Mouse (Mus musculus) neural tube, embryonic 11.5 days (tissue): ENCODE measurements around the gene Mboat2. TPM values are rescaled to one million over a fixed set of nuclear protein-coding genes. Genes with fewer than 3 reads are reported as not detected.

ENCODE experiments used
- ATAC-seq: fragments of 200-750 bp; cut with Nextera tagmentation; 2 replicates; pipeline ENCODE4 v1.8.0; 2017; ENCODE audit warnings: moderate number of reproducible peaks, mild to moderate bottlenecking, moderate TSS enrichment, moderate library complexity; ENCODE audit not compliant: insufficient read depth, low FRiP score, low TSS enrichment
- DNase-seq: peaks from one replicate; pipeline ENCODE4 v3.0.0-alpha.2; 2015; ENCODE audit warnings: low spot score
- H3K27ac ChIP-seq: fragments of 300-500 bp; sonication (generic); 2 replicates; pipeline ENCODE4 v1.5.1; 2014; ENCODE audit warnings: low read depth, mild to moderate bottlenecking, low read length
- H3K27me3 ChIP-seq: fragments of 300-500 bp; sonication (generic); 2 replicates; pipeline ENCODE4 v1.6.1; 2014; ENCODE audit warnings: mild to moderate bottlenecking, low read length, mixed read lengths; ENCODE audit not compliant: control insufficient read depth, insufficient read depth
- H3K36me3 ChIP-seq: fragments of 300-500 bp; sonication (generic); 2 replicates; pipeline ENCODE4 v1.6.1; 2014; ENCODE audit warnings: mild to moderate bottlenecking, low read length, moderate library complexity, mixed read lengths; ENCODE audit not compliant: control insufficient read depth, insufficient read depth
- H3K4me1 ChIP-seq: fragments of 300-500 bp; sonication (generic); 2 replicates; pipeline ENCODE4 v1.6.1; 2014; ENCODE audit warnings: low read length, mixed read lengths; ENCODE audit not compliant: control insufficient read depth, insufficient read depth
- H3K4me2 ChIP-seq: fragments of 300-500 bp; sonication (generic); 2 replicates; pipeline ENCODE4 v1.6.1; 2014; ENCODE audit warnings: low read depth, mild to moderate bottlenecking, moderate library complexity
- H3K4me3 ChIP-seq: fragments of 300-500 bp; sonication (generic); 2 replicates; pipeline ENCODE4 v1.5.1; 2014; ENCODE audit warnings: low read depth, low read length
- H3K9ac ChIP-seq: fragments of 300-500 bp; sonication (generic); 2 replicates; pipeline ENCODE4 v1.6.1; 2014; ENCODE audit warnings: mild to moderate bottlenecking, low read length
- H3K9me3 ChIP-seq: fragments of 300-500 bp; sonication (generic); 2 replicates; pipeline ENCODE4 v1.6.1; 2016; ENCODE audit warnings: low read length; ENCODE audit not compliant: control insufficient read depth
- WGBS: fragments of 180-500 bp; shearing (Covaris S2); extraction: QIAGEN DNeasy Blood & Tissue Kit; methylation state at CpG from one replicate; pipeline ENCODE4 v1.1.7; 2014; 5-methylcytosine and 5-hydroxymethylcytosine counted together
- polyA plus RNA-seq: library from polyadenylated mRNA; unstranded; fragments of >200 nt; fragmentation: Nextera tagmentation; extraction: Ambion mirVana; gene quantifications from 2 replicates; pipeline ENCODE4 v1.2.1, GENCODE M21; 2014

Mboat2 gene
- polyA plus RNA-seq, 1 experiment from 2014 or later: 60.9 TPM

DNA sequence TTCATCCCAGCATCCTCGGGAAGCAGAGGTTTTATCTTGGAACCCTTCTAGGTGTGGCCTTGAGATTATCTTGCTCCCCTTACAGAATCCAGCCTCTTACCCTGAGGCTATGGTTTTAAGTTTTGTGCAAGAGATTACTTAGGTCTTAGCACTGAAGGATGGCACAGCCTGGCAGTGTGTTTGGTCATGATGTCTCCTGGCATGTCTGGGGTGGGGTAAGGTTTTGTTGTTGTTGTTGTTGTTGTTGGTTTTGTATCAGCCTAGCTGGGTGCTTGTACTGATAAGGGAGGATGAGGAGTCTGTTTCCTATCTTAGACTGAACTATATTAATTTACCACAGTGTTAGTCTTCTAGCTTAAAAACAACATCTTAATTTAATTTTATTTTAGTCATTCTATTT lies 105.6 kb downstream of the Mboat2 start:
- DNase-seq (no peak), ATAC-seq (no peak)
- no peaks in the 10 kb centered on the region for H3K9me3 ChIP-seq
- 74% methylated on average over 1 of the region's 1 CpGs for WGBS
- no peak overlapping the region for H3K27ac ChIP-seq
- H3K4me2 ChIP-seq: no peak overlapping the region
- H3K36me3 ChIP-seq: no peaks in the 10 kb centered on the region
- no peaks in the 10 kb centered on the region for H3K4me1 ChIP-seq
- H3K27me3 ChIP-seq: no peaks in the 10 kb centered on the region
- no peak overlapping the region for H3K4me3 ChIP-seq
- no peak overlapping the region for H3K9ac ChIP-seq

DNA sequence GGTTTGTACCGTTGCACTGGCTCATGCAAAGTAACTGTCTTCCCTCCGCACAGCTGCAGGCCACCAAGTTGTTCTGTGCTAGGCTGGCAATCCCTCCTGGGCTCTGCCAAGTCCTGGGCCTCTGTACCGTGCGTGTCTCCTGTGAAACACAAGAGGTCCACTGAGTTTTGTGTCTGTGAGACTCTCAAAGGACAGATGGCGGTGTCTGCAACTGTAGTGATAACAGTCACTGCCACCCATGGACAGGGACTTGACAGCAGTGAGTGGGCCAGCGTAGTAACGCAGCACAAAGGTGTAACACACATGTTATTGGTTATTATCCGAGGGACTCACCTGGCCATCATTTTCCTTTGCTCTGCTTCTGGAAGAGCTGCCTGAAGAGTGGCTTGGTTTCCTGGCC lies 108.7 kb downstream of the Mboat2 start:
- WGBS: 92% methylated on average over 8 of the region's 8 CpGs
- ATAC-seq (no peak), DNase-seq (no peak)
- no peaks in the 10 kb centered on the region for H3K9me3 ChIP-seq
- no peaks in the 10 kb centered on the region for H3K27me3 ChIP-seq
- H3K36me3 ChIP-seq: no peaks in the 10 kb centered on the region
- H3K4me2 ChIP-seq: no peak overlapping the region
- no peak overlapping the region for H3K9ac ChIP-seq
- no peak overlapping the region for H3K4me3 ChIP-seq
- H3K4me1 ChIP-seq: no peaks in the 10 kb centered on the region
- no peak overlapping the region for H3K27ac ChIP-seq

DNA sequence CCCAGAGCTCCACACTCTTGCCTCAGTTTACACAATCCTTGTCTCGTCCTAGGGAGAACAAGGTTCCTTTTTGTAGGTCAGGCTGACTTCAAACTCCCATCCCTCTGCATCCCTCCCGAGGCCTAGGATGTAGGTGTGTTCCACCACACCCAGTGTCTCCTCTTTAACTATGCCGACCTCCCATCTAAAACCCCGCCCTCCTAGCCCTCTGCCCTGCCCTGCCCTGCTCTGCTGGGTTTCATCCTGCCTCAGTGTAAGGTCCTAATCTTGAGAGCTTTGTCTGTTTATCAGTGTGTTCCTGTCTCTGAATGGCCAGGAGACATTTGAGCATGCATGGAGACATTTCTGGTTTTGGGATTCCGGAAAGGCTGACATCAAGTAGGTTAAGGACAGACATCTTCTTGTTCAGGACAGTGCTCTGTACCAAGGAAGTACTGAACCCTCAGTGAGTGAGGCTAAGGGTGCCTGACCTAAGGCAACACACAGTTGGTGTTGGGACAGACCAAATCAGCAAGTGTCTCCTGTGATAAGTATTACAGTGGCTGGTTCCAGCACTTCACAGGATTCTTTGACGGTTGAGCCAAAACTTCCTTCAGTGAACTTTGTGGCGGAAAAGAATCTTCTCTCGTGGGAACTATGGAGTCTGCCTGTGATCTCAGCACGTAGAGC lies 112.1 kb downstream of the Mboat2 start:
- Histone ChIP-seq H3K27ac (no peak overlapping the region), H3K9ac (no peak overlapping the region), H3K36me3 (no peaks in the 10 kb centered on the region), H3K4me2 (no peak overlapping the region), H3K27me3 (no peaks in the 10 kb centered on the region), H3K9me3 (no peaks in the 10 kb centered on the region), H3K4me3 (no peak overlapping the region), H3K4me1 (no peaks in the 10 kb centered on the region)
- ATAC-seq (no peak), DNase-seq (no peak)
- 84% methylated on average over 9 of the region's 9 CpGs for WGBS

DNA sequence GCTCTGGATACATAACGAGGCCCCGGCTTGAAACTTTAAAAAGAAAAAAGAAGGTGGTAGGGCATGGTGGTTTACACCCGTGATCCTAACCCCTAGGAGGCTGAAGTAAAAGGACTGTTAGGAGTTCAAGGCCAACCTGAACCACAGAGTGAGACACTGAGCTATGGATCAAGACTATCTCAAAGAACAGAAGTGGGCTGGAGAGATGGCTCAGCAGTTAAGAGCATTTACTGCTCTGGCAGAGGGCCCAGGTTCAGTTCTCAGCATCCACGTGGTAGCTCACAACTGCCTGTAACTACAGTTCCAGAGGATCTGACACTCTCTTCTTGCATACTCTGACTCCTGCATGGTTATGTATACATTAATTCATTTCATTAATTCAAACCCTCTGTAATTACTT lies 112.7 kb downstream of the Mboat2 start:
- Histone ChIP-seq H3K4me3 (no peak overlapping the region), H3K27ac (no peak overlapping the region), H3K4me2 (no peak overlapping the region), H3K27me3 (no peaks in the 10 kb centered on the region), H3K4me1 (no peaks in the 10 kb centered on the region), H3K9me3 (no peaks in the 10 kb centered on the region), H3K9ac (no peak overlapping the region), H3K36me3 (no peaks in the 10 kb centered on the region)
- no peak for DNase-seq
- WGBS: 91% methylated on average over 4 of the region's 4 CpGs
- ATAC-seq: no peak

DNA sequence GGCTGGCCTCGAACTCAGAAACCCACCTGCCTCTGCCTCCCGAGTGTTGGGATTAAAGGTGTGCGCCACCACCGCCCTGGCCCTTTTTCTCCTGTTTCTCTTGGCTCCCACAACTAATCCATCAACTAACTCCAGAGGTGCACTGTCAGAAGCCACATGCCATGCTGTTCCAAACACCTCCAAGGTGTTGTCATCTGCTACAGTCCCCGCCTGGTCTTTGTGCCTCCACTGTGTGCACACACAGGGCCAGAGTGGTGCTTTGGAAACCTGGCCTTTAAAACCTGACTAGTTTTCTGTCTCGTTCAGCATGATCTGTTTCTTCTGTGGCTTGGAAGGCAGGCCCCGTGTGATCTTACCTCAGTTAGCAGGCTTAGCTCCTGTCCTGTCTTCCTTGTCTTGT lies 113.9 kb downstream of the Mboat2 start:
- no peak overlapping the region for H3K4me2 ChIP-seq
- WGBS: 96% methylated on average over 7 of the region's 7 CpGs
- H3K27ac ChIP-seq: no peak overlapping the region
- no peaks in the 10 kb centered on the region for H3K36me3 ChIP-seq
- no peak overlapping the region for H3K4me3 ChIP-seq
- H3K4me1 ChIP-seq: no peaks in the 10 kb centered on the region
- no peaks in the 10 kb centered on the region for H3K27me3 ChIP-seq
- no peak overlapping the region for H3K9ac ChIP-seq
- no peak for DNase-seq
- no peaks in the 10 kb centered on the region for H3K9me3 ChIP-seq
- ATAC-seq: no peak

DNA sequence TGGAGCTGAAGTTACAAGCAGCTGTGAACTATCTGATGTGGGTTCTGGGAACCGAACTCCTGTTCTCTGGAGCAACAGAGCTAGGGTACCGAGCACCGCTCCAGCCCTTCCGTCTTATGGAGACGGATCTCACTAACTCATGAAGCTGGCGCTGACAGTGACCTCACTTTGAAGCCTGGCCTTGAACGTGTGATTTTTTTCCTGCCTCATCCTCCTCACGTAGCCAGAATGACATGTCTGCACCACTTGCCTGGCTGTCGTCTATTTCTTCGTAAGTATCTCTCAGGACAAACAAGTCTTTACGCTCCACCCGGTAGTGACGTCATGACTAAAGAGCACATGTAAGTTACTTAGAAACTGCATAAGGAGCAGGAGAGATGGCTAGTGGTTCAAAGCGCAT lies 116.4 kb downstream of the Mboat2 start:
- DNase-seq (no peak), ATAC-seq (no peak)
- Histone ChIP-seq H3K4me2 (no peak overlapping the region), H3K36me3 (no peaks in the 10 kb centered on the region; the same call in 1 of the 2 replicates), H3K27ac (no peak overlapping the region), H3K9me3 (no peaks in the 10 kb centered on the region), H3K27me3 (no peaks in the 10 kb centered on the region), H3K4me3 (no peak overlapping the region), H3K9ac (no peak overlapping the region), H3K4me1 (no peaks in the 10 kb centered on the region)
- 93% methylated on average over 14 of the region's 14 CpGs for WGBS

DNA sequence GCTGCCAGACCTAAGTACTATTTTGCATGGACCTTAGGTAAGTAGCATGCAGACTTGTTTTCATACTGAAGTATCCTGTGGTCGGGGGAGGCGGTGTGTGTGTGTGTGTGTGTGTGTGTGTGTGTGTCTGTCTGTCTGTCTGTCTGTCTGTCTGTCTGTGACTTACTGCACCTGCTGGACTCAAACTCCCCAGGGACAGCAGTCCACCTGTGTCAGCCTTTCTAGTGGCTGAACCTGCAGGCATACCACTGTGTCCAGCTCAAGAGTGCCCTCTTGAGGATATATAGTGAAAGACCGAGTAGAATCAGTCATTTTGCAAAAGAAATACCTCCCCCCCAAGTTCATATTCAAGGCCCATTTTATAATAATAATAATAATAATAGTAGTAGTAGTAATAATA lies 117.7 kb downstream of the Mboat2 start:
- ATAC-seq (0 out of 2 replicates have a peak, but pooled peaks have one; percentile 27), DNase-seq (no peak)
- Histone ChIP-seq H3K9me3 (no peaks in the 10 kb centered on the region), H3K27ac (no peak overlapping the region), H3K9ac (no peak overlapping the region), H3K4me2 (no peak overlapping the region), H3K4me1 (no peaks in the 10 kb centered on the region), H3K36me3 (no peaks in the 10 kb centered on the region; the same call in 1 of the 2 replicates), H3K4me3 (no peak overlapping the region), H3K27me3 (no peaks in the 10 kb centered on the region)
- 61% methylated on average over 3 of the region's 3 CpGs for WGBS

DNA sequence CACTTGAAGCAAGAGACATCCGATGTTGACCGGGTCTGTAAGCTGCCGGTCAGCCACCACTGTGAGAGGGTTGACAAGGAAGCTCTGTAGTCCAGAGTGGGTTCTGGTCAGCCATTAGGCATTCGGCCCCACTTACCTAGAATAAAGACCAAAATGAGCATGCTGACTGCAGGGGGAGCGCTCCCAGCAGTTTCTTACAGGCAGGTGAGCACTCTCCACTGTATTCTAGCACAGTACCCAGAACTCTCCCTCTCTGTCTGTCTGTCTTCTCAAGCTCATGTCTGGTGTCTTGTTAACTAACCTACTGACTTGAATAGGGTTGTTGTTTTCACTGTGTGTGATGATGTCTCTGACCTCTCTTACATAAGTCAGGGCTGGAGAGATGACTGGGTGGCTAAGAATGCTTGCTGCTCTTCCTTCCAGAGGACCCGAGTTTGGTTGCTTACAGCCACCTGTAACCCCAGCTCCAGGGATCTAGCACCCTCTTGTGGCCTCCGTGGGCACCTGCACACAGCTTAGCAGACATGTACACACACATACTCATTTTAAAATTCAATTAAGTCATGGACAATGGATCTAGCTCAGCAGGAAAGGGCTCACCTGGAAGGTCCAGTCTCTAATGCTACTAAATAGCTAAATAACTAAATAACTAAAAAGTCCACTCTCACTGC lies 119.8 kb downstream of the Mboat2 start:
- WGBS: 93% methylated on average over 7 of the region's 7 CpGs
- Histone ChIP-seq H3K27ac (no peak overlapping the region), H3K4me2 (no peak overlapping the region), H3K4me3 (no peak overlapping the region), H3K9ac (no peak overlapping the region), H3K27me3 (no peaks in the 10 kb centered on the region), H3K36me3 (no peaks in the 10 kb centered on the region; the same call in 1 of the 2 replicates), H3K4me1 (no peaks in the 10 kb centered on the region), H3K9me3 (no peaks in the 10 kb centered on the region)
- DNase-seq: no peak
- no peak for ATAC-seq

DNA sequence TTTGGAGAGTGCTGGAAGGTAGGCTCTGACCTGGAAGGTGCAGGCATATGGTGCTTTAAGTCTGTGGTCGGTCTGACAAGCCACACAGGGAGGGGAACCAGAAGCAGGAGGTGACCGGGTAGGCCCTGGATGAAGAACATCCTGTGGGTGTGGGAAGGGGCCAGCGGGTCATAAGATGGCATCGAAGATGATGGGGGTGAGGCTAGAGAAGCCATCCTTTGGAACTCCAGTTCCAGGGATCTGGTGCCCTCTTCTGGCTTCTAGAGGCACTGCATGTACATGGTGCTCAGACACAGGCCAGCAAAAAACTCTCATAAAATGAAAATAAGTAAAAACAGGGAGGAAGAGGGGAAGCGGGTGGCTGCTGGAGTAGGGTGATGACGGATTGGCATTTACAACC lies 121.5 kb downstream of the Mboat2 start:
- H3K9ac ChIP-seq: no peak overlapping the region
- H3K27me3 ChIP-seq: no peaks in the 10 kb centered on the region
- peak; percentile 70 for DNase-seq
- no peak for ATAC-seq
- no peaks in the 10 kb centered on the region; the same call in 1 of the 2 replicates for H3K36me3 ChIP-seq
- H3K4me3 ChIP-seq: no peak overlapping the region
- no peak overlapping the region for H3K27ac ChIP-seq
- no peaks in the 10 kb centered on the region for H3K9me3 ChIP-seq
- WGBS: 66% methylated on average over 6 of the region's 6 CpGs
- no peaks in the 10 kb centered on the region for H3K4me1 ChIP-seq
- no peak overlapping the region for H3K4me2 ChIP-seq
